Mouse (Mus musculus) WW6 (cell line): ENCODE measurements at regions not wholly inside any gene's neighbourhood (a gene's known extent, or its start where the extent isn't known, plus 50 kb on each side); places are given as distances from the start of the nearest gene placed in this dataset.

Source experiments
- DNase-seq: peaks from one replicate; pipeline ENCODE4 v3.0.0-alpha.2; 2013; ENCODE audit warnings: low read depth, low spot score

DNA sequence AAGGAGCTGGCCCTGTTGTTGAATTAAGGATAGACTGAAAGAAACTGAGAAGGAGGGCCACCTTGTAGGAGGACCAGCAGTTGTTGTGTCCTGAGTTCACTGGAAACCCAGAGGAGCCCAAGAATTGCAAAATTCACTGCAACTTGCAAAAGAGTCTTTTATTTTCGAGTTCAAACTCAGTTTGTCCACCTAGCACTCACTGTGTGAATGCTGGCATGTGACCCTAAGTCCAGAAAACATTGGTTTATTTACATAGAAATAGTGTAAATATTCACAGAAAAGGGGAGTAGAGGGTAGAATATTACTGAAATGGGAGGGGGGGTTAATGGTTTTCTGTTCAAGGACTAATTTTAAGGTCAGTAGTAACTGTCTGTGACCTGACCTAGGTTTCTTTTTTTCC is 394.7 kb downstream of the 4933405O20Rik start:
- DNase-seq, result no peak

DNA sequence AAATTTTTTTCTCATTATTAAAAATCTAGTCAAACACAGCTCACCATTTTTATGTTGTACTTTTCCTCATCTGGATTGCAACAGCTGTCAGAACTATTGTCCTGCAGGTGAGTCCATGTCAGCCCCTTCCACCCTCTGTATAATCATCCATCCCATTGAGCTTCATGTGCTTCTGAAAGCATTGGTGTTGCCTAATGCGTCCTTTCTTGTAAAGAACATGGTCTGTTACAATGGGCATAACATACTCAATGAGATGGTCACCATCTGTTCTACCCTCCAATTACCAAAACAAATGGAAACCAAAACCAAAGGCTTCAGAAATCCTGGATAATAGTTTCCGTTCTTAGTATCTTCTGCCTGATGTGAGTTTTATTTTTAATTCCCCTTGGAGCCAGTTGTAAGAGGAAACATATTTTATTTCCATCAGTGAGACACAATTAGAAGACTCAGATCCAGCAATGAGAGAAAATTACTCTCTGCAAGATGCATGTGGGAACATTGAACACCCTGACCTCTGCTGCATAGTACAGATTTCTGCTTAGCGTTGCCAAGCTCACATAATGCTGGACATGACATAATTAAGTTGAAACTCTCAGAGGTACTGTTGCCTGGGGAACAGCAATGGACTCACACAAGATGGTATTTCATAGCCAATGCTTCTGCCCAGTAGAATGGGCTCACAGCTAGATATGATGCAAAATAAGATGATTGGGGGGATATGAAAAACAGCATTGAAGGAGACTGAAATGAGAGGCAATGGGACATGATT is 443.1 kb downstream of the 4933405O20Rik start:
- no peak for DNase-seq

DNA sequence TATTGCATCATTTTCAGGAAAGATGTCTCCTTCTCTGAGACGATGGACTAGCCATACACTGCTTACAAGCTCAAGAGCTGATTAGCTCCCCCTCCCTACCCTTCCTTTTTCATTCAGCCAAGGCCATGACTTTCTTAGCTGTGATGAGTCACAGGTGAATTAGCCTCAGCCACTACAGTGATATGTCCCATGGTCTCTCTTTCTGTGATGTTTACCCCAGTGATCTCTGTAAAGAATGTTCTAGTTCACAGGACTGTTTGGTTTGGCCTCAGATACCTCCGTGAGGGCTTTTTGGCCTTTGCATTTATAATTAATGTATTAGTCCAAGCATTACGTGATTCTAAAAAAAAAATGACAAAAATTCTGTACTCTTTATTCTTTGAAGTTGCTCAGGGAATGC is 452.5 kb downstream of the 4933405O20Rik start:
- DNase-seq, result no peak

DNA sequence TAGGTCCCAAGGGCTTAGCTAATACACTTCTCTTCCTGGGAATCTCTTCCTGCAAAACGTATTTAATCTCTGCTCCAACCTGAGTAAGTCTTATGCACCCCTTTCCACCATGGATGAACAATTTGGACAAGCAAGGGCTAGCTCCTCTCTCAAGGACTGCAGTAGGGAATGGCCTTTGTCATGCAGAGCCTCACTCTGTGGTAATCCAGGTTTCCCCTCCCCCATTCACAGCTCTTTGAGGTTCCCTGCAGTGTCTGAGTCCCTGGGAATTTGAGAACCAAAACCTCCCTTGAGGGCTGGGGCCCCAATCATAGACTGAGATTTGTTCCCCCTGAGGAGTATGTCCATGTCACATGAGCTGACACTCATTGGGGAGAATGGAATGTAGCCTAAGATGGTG is 442.5 kb upstream of the Ano5 start:
- DNase-seq, result peak; percentile 13

DNA sequence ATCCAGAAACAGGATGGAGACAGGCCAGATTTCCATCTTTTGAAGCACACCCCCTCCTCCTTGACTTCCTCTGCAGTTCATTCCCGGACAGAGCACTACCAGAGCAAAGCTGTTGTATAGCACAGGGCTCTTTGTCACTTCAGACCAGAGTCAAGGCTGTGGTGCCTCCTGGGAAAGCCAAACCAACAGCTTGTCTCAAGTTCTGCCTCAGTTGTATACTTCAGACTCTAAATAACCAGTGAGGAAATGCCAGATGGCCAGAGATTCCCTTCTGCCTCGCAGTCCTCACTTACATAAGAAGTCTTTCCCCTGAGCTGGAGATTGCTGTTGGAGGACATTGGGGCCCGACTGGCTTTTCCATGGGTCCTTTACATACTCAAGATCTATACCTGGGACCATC is 417.1 kb upstream of the Ano5 start:
- no peak for DNase-seq

DNA sequence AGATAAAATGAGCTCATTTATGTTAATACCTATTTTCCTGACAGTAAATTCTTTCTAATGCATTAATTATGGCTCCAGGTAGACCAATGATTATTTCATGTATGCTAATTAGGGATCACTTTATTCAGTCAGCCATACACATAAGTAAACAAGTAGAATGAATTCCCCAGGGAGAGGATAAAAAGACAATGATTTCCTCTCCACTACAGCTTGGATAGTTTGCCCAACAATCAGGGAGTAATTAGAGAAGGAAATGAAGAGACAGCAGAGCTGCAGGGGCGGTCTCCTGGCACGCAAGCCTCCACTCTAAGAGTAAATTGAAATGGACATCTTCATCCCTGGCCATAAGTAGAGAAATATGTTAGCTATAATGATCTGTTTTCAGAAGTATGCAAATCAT is 409.7 kb upstream of the Ano5 start:
- no peak for DNase-seq

DNA sequence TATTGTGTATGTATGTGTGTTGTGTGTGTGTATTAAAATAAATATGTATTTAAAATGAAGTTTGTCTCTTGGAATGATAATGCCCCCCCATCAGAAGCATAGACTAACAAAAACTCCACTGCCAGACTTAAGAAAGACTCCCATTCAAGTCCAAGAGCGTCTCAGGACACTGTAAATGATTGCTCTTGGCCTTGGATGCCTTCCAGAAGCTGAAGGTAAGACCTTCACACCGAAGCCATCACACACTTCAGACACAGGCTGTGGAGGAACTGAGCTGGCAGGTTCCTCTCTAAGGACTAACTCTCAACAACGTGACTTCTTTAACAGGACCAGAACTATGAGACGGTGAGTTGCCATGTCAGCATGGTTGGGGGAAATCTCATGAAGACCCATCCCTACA is 370.0 kb upstream of the Ano5 start:
- no peak for DNase-seq

DNA sequence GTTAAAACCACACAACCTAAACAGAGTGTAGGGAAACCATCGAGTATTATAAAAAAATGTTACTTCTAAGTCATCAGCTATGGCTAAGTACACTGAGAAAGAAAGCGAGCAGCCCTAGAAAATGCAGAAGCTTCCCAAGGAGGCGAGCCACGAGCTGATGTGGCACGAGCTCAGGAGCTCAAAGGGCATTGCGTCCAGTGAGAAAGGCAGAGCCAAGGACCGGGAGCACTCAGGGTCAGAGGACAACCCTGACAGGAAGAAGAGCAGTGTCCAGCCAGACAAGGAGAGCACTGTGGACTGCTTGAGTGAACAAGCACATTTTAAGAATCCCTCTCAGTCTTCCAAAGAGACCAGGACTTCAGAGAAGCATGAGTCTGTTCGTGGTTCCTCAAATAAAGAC is 335.6 kb upstream of the Ano5 start:
- no peak for DNase-seq

DNA sequence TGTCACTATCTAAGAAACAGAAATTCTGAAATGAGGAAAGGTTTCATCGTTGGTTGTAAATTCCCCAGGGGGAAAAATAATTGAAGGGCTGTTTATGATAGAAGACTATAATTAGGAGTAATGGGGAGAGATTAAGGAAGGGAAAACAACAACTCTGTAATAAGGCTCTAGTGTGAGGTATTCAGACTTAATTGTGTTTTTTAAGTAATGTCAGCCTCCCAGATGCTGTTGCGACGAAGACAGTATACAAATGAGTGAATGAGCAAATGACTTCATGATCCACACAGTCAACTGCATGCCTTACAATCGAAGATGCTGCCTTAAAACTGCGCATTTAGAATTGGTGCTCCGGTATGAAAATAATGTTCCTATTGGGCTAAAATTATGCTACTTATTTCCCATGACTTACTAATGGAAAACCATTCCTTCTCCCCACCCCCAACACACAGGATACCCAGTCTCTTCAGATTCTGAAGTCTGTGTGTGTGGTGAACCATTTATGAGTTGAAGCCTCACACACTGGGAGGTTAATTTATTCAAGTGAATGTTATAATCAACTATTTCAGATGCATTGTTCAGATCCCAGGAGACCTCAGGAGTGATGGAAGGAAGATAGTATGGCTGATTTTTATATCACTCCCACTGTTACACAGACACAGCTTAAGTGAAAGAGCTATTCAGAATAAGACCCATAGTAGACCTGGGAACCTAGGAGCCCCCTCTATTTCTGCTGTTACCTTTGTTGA is 295.2 kb upstream of the Ano5 start:
- no peak for DNase-seq

DNA sequence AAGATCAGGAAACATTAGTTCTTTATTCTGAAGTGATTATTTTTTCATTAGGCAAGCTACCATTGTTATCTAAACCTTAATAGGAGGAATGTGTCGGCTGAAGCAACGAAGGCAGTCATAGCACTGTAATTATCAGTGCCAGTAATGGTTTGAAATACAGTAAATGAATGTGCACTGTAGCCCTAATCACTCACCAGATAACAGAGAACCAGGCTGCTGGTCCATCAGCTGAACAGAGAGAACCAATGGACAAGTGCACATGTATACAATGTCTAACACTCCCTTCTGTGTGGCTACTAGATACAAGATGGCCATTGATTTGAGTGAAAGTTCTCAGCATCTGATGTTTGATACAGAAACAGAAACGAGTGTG is 294.6 kb upstream of the Ano5 start:
- no peak for DNase-seq

DNA sequence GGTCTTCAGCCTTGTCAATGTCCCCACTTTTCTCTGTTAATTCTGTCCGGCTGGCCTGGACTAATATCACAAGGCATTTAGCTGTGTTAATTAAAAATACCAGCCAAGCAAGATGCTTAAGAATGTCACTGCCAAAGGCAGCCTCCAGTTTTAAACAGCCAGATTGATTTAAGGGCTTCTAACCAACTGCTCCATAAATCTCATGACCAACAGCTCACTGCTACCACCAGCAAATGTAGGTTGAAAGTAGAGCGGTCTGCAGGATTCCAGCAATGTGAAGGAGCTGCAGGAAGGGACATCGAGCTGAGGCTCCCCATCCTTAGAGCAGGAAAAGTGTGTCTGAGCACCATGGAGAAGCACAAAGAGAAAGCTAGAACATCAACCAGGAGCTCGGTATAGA is 289.5 kb upstream of the Ano5 start:
- DNase-seq, result no peak

DNA sequence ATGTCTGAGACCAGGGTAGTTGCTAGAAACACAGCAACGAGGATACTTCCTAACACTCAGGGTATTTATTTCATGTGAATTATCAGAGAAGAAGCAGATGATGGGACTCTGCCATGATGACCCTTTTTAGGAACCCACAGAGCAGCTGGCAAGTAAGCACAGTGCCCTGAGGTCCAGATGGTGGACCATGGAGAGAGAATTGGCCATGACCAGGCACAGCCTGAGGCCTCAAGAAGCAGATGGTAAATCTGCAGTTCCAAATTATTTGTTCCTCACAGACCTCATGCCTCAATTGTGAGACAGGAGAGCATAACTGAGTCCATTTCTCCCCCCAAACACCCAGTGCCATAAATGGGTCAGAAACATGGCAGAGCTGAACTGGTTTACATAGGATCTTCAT is 289.0 kb upstream of the Ano5 start:
- no peak for DNase-seq

DNA sequence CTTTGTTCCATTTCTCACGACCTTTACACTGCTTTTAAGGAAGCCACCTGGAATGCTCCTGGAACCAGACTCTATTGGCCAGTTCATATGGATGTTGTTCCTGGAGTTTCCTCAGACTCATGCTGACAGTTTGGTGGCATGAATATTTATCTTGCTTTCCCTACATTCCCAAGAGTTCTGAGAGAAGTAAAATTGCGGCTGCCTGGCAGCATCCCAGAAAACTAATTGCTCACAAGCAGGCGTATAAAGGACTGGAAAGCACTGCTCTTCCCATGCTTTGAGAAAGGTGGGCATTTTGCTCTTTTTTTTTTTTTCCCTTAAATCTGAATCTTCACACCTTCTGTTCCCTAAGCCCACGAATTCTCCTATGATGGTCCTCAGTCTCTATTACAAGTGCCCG is 283.7 kb upstream of the Ano5 start:
- DNase-seq, result no peak

DNA sequence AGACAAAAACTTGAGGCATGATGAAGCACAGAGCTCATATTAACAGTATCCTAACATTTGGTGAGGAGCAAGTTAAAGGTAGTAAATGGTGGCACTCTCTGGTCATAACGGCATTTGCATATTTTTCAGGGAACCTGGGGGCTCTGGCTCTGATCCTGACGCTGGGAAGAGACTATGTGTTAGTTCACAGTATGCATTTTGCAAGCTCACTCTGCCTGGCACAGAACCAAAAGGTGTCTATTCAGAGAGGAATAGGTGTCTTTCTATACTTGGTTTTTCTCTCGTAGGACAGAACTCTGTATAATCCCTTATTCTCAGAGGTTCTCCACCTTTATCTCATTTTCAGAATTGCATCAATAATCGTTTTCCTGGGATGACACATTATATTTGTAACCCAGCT is 276.2 kb upstream of the Ano5 start:
- no peak for DNase-seq

DNA sequence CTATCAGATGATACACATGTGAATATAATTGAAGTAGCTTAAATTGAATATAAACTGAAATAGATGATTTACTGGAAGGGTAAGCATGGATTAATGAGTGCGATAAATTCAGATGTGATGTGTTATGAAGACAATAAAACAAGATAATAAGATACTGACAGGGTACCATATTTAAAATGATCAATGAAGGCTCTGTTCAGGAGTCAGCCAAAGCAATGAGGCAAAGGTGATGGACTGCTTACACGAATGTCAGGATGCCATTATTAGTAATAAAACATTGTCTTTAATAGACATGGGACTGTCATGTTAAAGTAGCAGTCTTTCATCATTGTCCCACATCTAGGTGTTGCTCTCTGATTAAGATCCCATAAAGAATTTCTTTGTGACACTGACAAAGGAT is 263.1 kb upstream of the Ano5 start:
- no peak for DNase-seq

DNA sequence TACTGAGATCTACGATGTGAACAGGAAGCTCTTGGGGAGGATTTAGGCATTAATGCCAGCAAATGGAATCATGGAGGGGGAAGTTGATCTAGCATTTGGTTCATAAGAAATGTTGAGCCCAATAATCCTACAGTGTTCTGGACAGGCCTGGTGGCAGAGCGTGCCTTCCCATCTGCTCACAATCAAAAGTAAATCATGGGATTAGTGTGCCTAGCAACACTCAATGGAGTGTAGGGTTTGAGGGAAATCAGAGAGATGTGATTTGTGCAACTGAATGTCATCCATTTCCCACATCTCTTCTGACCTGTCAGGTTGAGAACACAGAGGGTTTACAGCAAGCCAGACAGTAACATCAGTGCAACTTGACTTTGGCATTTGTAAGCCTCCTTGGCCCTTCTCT is 256.4 kb upstream of the Ano5 start:
- no peak for DNase-seq

DNA sequence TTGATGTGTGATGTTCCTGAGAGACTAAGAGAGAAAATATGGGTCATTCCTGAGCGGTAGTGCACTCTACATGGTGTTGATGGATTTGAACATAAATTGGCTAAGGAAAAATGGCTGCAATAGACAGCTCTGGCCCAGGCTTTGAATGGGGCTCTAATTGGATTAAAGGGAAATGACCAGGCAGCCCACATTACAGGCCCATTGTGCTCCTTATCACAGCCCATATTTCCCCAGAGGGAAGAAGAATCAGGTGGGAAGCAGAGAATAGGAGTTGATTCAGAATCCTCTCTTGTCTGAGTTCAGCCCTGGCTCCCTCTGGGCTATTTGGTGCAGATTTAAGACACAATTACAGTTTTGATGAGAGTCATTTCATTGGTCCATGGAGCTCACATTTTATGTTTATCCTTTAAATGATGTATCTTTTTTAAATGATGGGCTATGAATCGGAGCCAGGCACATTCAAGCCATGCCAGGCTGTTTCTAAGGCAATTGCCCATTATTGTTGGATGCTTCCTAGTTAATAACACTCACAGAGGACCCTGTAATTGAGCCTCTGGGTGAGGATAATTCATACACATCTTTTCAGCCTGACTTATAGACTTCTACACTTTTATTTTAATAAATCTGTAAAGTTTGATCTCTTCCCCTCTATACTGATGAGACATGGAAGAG is 251.5 kb upstream of the Ano5 start:
- DNase-seq, result no peak

DNA sequence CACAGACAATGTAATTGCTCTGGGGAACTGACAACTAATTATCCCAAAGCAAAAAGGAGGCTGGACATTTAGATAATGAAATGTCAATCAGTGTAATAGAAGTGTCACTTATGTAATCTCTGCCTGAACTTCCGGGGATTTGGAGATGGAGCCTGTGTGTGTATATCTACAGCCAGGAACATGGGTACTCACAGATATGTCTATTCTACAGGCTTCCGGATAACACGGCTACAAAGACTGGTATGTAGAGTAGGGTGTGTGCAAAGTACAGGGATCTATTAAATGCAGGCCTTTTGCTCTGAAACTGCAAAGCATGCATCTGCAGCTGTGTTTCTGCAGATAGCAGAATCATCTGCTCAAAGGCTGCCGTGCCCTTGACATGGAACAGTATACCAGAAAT is 246.7 kb upstream of the Ano5 start:
- DNase-seq, result no peak

DNA sequence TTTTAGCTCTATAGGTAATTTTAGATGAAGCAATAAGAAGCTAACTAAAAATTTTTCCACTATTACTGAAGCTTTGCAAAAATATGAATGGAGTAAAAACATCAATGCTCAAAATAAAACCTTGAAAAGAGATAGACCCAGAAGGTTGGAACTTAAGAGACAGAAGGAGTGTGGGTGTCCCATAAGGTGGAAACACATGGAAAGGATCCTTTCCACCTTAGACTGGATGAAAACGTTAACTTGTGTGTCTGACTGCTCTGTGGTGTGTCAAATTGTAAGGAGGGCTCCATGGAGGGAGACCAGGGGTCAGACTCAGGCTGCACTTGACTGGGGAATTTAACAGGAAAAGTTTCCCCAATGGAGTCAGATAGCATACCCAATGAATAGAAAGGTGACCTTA is 244.9 kb upstream of the Ano5 start:
- DNase-seq, result no peak

DNA sequence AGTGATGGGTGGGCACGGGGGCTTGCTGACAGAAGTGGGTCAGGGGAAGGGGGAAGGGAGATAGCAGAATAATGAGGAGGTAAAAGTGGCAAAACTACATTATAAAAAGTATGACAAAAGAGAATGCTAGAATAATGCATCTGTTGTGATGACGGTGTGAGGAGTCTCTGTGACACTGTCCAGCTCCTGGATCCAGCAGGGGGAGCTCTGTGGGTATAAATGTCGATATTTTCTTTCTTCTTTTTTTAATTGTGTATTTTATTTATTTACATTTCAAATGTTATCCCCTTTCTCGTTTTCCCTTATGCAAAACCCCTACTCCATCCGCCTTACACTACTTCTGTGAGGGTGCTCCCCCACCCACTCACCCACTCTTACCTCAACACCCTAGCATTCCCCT is 243.9 kb upstream of the Ano5 start:
- DNase-seq, result no peak

DNA sequence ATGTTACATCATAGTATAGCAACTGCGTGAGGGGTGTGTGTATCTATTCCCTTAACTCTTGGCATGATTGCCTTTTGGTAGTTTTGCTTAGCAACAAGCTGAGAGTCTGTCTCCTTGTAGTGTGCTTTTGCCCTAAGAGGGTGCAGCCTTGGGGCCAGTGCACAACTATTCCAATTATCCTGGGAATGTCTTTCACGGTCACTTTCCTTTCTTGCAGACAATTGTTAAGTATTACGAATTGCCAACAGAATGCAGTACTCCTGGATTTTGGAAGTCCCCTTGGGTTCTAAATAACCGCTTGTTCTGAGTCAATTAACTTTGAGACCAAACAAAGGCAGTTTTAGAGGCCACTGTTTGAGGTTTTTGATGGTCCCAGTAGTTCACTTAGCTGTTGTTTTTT is 242.1 kb upstream of the Ano5 start:
- no peak for DNase-seq

DNA sequence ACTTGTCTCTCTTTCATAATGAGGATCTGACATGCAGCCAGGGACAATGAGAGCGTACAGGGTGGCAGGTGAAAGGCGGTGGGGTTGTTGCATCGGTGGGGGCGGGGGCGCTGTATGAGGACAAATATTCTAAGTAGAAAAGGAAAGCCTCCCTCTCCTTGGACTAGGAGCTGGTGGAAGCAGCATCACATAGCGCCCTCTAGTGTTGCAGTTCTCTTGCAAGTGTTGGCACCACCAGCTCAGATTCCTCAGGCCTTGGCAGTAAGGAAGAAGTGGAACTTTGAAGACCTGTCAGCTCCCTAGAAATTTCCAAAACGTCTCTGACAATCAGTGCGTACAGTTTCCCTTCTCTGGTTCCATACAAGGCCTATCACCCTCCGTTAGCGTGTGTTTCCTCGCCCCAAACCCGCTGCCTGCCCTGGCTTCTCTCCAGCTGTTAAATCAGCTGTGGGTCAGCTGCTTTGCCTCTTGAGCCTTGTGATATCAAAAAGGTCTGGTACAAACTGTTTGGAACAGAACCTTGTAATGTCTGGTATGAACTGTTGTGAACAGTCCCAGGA is 240.2 kb upstream of the Ano5 start:
- peak; percentile 31 for DNase-seq

DNA sequence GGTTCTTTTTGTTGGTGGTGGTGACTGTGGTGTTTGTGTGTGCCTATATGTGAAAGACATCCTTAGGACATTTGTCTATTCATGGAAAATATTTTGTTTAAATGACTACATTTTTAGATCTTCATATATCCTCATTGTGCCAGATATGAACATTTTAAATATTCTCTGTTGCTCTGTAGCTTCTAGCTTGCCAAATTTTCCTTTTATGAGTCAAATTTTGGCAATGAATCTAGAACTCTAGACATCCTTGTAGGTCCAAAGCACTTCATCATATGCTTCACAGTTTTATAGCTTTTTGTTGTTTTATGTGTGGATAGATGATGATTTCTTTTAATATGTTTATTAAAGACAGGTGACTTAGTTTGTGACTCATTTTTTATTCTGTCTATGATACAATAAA is 229.4 kb upstream of the Ano5 start:
- DNase-seq, result no peak
